Mouse (Mus musculus) embryonic facial prominence, embryonic 14.5 days (tissue): ENCODE results near the gene Polr2h. TPM values are rescaled to one million over a fixed set of nuclear protein-coding genes. Genes with fewer than 3 reads are reported as not detected.

Experiments
- ATAC-seq: fragments of 200-750 bp; cut with Nextera tagmentation; 2 replicates; pipeline ENCODE4 v1.8.0; 2017; ENCODE audit warnings: low read depth, moderate number of reproducible peaks, moderate TSS enrichment
- DNase-seq: peaks from one replicate; pipeline ENCODE4 v3.0.0-alpha.2; 2015; ENCODE audit warnings: low spot score
- H3K27ac ChIP-seq: fragments of 300-500 bp; sonication (generic); replicated peaks from 2 replicates; pipeline ENCODE4 v1.5.1; 2014; ENCODE audit warnings: low read depth, mild to moderate bottlenecking, low read length, moderate library complexity
- H3K27me3 ChIP-seq: fragments of 300-500 bp; sonication (generic); replicated peaks from 2 replicates; pipeline ENCODE4 v1.6.1; 2014; ENCODE audit warnings: low read length; ENCODE audit not compliant: control insufficient read depth, insufficient read depth
- H3K36me3 ChIP-seq: fragments of 300-500 bp; sonication (generic); 2 replicates; pipeline ENCODE4 v1.6.1; 2014; ENCODE audit warnings: low read length, mixed read lengths; ENCODE audit not compliant: control insufficient read depth, insufficient read depth
- H3K4me1 ChIP-seq: fragments of 300-500 bp; sonication (generic); 2 replicates; pipeline ENCODE4 v1.6.1; 2014; ENCODE audit warnings: antibody characterized with exemption, low read length; ENCODE audit not compliant: control insufficient read depth, insufficient read depth
- H3K4me2 ChIP-seq: fragments of 300-500 bp; sonication (generic); 2 replicates; pipeline ENCODE4 v1.6.1; 2014; ENCODE audit warnings: low read depth, mild to moderate bottlenecking, low read length, moderate library complexity, mixed read lengths
- H3K4me3 ChIP-seq: fragments of 300-500 bp; sonication (generic); 2 replicates; pipeline ENCODE4 v1.5.1; 2014; ENCODE audit warnings: low read depth, mild to moderate bottlenecking, low read length
- H3K9ac ChIP-seq: fragments of 300-500 bp; sonication (generic); 2 replicates; pipeline ENCODE4 v1.6.1; 2014; ENCODE audit warnings: low read depth, mild to moderate bottlenecking, low read length, moderate library complexity, mixed read lengths
- H3K9me3 ChIP-seq: fragments of 300-500 bp; sonication (generic); 2 replicates; pipeline ENCODE4 v1.6.1; 2016; ENCODE audit warnings: low read length; ENCODE audit not compliant: control insufficient read depth
- WGBS: fragments of 180-500 bp; shearing (Covaris S2); extraction: QIAGEN DNeasy Blood & Tissue Kit; methylation state at CpG from one replicate; pipeline ENCODE4 v1.1.7; 2014; 5-methylcytosine and 5-hydroxymethylcytosine counted together
- polyA plus RNA-seq: library from polyadenylated mRNA; unstranded; fragments of >200 nt; fragmentation: Nextera tagmentation; extraction: Ambion mirVana; gene quantifications from 2 replicates; pipeline ENCODE4 v1.2.1, GENCODE M21; 2014

The Polr2h gene
- polyA plus RNA-seq, 1 experiment from 2014 or later: 107 TPM

DNA sequence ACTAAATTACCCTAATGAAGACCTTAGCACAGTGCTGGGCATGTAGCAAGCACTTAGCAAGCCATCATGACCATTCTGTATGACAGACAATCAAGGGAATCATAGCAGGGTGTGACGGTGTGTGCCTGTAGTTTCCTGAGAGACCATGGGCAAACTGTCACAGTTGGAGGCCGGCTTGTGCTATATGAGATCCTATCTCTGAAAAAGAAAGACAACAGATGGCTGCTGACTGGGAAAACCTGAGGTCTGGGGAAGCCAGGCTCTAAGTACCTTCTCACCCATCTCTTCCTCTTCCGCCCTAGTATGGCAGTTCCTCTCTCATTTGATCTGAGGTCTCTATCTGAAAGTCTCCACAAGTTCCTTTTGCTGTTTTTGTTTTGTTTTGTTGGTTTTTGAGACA, 11.7 kb upstream of the Polr2h start:
- Histone ChIP-seq H3K4me1 (peaks cover 15% of the 10 kb centered on the region), H3K9me3 (no peaks in the 10 kb centered on the region), H3K4me2 (no peak overlapping the region), H3K4me3 (no peak overlapping the region), H3K9ac (no peak overlapping the region), H3K36me3 (peaks cover 64% of the 10 kb centered on the region), H3K27me3 (no peaks in the 10 kb centered on the region), H3K27ac (no peak overlapping the region)
- ATAC-seq (no peak), DNase-seq (no peak)
- 83% methylated on average over 3 of the region's 3 CpGs for WGBS

DNA sequence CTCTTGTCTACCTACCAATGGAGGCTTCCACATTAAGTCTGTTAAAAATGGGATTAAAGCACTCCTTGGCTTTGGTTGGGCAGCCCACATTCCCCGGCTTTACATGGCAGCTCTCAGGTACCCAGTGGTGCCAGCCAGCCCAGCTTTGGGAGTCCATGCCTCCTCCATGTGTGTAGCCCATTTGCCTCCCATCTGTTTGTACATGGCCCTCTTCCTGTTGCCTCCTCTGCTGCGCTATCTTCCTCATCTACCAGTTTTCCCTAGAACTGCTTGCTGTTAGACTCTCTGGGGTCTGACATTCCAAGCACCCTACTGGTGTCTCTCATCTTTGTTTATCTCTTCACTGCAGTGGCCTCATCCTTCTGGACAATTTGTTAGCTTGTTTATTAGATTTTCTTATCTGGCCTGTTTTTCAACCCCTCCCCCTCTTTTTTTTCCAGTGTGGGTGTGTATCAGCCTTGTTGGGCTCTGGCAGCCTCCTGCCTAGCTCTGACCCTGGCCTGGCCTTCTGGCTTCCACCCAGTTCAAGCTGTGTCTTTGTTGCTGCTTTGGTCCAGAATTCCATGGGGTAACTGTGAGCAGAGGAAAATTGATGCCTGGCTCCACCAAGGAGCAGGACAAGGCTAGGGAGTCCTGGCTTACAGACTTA, 10.9 kb upstream of the Polr2h start:
- WGBS: 93% methylated on average over 2 of the region's 2 CpGs
- Histone ChIP-seq H3K9me3 (no peaks in the 10 kb centered on the region), H3K9ac (no peak overlapping the region), H3K27me3 (no peaks in the 10 kb centered on the region), H3K4me2 (no peak overlapping the region), H3K4me3 (no peak overlapping the region), H3K36me3 (peaks cover 71% of the 10 kb centered on the region), H3K27ac (no peak overlapping the region), H3K4me1 (peaks cover 12% of the 10 kb centered on the region)
- ATAC-seq (no peak), DNase-seq (no peak)

DNA sequence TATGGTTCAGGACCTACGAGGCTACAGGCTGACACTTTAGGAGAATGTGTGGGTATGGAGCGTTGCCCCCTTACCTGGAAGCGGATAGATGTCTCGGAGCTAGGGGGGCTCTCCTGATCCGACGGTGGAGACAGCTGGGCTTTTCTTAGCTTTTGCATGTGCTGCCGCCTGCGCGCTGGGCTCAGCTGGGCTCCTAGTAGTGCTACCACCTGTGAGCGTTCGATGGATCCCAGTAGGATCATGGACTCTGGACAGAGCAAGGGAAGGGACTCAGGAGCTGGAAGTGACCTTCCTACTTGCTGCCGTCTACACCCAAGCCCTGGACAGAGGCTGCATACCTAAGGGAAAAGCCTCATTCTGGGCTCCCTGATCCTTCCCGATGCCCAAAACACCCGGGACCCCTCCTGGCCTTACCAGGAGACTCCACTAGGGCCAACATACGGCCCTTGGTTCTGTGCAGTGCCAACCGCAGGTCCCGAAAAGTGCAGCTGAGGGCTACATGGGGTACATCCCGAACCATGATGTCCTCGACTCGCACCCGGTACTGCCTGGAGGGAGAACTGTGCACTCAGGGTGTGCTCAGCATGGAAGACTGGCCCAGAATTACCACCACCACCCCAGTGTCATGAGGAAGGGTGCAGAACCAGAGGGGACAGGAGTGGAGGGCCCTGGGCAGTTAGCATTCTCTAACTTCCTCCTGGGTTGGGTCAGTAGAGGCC, 9.1 kb upstream of the Polr2h start:
- H3K36me3 ChIP-seq: peaks cover 85% of the 10 kb centered on the region
- H3K4me2 ChIP-seq: no peak overlapping the region
- no peaks in the 10 kb centered on the region for H3K27me3 ChIP-seq
- no peak for ATAC-seq
- no peak for DNase-seq
- 94% methylated on average over 21 of the region's 21 CpGs for WGBS
- H3K4me3 ChIP-seq: no peak overlapping the region
- no peaks in the 10 kb centered on the region for H3K4me1 ChIP-seq
- no peaks in the 10 kb centered on the region for H3K9me3 ChIP-seq
- no peak overlapping the region for H3K27ac ChIP-seq
- no peak overlapping the region for H3K9ac ChIP-seq

DNA sequence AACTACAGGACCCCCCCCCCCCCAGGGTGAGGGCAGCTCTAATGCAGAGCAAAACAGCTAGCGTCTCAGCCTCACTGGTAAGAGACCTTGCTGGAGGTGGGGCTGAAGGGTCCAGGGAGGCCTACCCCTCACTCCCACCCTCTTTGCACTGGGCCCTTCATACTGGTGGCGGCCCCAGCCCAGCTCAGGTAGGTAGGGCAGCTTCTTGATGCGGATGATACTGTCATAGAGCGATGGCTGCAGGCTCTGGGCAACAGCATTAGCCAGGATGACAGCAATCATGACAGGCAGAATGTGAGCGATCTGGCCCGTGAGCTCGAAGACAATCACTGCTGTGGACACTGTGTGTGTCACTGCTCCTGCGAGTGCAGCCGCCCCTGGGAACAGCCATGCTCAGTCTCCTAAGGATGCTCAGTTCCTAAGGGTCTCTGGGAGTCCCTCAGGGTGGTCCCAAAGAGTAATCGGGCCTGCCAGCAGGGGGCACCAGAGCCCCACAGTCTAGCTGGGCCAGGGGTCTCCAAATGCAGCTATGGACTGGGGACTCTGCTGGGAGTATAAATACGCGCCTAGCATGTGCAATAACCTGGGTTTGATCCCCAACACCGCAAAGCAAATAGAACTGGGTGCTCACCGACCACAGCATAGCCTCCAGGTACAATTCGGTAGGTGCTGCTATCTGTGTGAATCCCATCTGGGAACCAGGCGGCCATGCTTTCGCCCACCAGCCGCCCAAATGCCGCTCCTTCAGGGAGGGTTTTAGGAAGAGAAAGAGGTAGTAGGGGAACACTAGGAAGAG, 8.3 kb upstream of the Polr2h start:
- H3K27ac ChIP-seq: no peak overlapping the region
- WGBS: 74% methylated on average over 19 of the region's 19 CpGs
- ATAC-seq (no peak), DNase-seq (no peak)
- H3K4me3 ChIP-seq: no peak overlapping the region
- no peak overlapping the region for H3K4me2 ChIP-seq
- H3K9me3 ChIP-seq: no peaks in the 10 kb centered on the region
- H3K36me3 ChIP-seq: peaks cover 79% of the 10 kb centered on the region
- H3K4me1 ChIP-seq: peaks cover 3% of the 10 kb centered on the region; the same call in 1 of the 2 replicates
- H3K27me3 ChIP-seq: no peaks in the 10 kb centered on the region
- H3K9ac ChIP-seq: no peak overlapping the region

GRCm38 (mm10) chr16:20710370-20710769, 7.1 kb upstream of the Polr2h start:
- Histone ChIP-seq H3K4me2 (no peak overlapping the region), H3K27me3 (no peaks in the 10 kb centered on the region), H3K27ac (no peak overlapping the region), H3K36me3 (peaks cover 69% of the 10 kb centered on the region), H3K4me1 (peaks cover 15% of the 10 kb centered on the region), H3K4me3 (no peak overlapping the region), H3K9ac (no peak overlapping the region), H3K9me3 (no peaks in the 10 kb centered on the region)
- no peak for DNase-seq
- 94% methylated on average over 9 of the region's 11 CpGs for WGBS
- no peak for ATAC-seq

DNA sequence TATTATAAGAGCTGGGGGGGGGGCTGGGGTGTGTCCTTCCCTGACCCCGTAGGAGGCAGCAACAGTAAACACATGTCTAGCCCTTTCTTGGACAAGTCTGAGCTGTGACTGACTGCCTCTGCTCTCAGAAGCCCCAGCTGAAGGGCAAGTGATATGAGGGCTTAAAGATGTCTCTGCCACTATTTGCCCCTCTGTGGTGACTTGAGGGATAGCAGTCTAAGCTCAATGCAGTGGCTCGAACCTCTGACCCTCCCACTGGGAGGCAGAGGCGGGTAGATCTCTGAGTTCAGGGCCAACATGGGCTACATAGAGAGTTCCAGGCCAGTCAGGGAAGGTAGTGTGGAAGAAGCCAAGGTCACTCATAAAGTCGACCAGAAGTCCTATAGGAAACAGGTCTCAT, 6.7 kb upstream of the Polr2h start:
- Histone ChIP-seq H3K9me3 (no peaks in the 10 kb centered on the region), H3K4me2 (no peak overlapping the region), H3K27ac (no peak overlapping the region), H3K36me3 (peaks cover 64% of the 10 kb centered on the region), H3K4me3 (no peak overlapping the region), H3K9ac (no peak overlapping the region), H3K4me1 (peaks cover 16% of the 10 kb centered on the region), H3K27me3 (no peaks in the 10 kb centered on the region)
- ATAC-seq (no peak), DNase-seq (no peak)
- 73% methylated on average over 4 of the region's 4 CpGs for WGBS

DNA sequence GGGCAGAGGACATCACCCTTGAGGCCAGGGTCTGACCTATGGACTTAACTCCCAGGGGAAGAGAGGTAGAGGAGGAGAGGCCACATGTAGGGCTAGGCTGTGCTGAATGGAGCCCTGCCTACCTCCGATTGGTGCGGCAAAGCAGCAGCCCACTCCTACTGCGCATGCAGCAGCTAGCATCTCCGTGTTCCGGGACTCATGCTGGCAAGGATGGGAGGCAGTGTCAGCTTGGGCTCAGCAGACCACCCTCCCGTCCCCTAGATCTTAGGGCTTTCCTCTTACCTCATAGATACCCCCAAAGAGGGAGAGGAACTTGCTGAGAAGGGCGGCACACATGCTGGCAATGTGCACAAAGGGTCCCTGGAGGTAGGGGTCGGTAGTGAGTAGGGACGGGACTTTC, 5.3 kb upstream of the Polr2h start:
- Histone ChIP-seq H3K9me3 (no peaks in the 10 kb centered on the region), H3K4me2 (no peak overlapping the region), H3K27ac (no peak overlapping the region), H3K4me1 (peaks cover 16% of the 10 kb centered on the region), H3K36me3 (peaks cover 51% of the 10 kb centered on the region), H3K27me3 (no peaks in the 10 kb centered on the region), H3K9ac (no peak overlapping the region), H3K4me3 (no peak overlapping the region)
- DNase-seq (no peak), ATAC-seq (no peak)
- WGBS: 74% methylated on average over 9 of the region's 9 CpGs

GRCm38 (mm10) chr16:20712889-20713288, 4.6 kb upstream of the Polr2h start:
- 86% methylated on average over 7 of the region's 7 CpGs for WGBS
- H3K4me2 ChIP-seq: no peak overlapping the region
- H3K4me1 ChIP-seq: peaks cover 16% of the 10 kb centered on the region
- ATAC-seq (no peak), DNase-seq (no peak)
- H3K4me3 ChIP-seq: no peak overlapping the region
- H3K27me3 ChIP-seq: no peaks in the 10 kb centered on the region
- peaks cover 46% of the 10 kb centered on the region for H3K36me3 ChIP-seq
- no peaks in the 10 kb centered on the region for H3K9me3 ChIP-seq
- no peak overlapping the region for H3K27ac ChIP-seq
- no peak overlapping the region for H3K9ac ChIP-seq
